ENCODE assay signal across 26 mouse cellular contexts in the genomic region with DNA sequence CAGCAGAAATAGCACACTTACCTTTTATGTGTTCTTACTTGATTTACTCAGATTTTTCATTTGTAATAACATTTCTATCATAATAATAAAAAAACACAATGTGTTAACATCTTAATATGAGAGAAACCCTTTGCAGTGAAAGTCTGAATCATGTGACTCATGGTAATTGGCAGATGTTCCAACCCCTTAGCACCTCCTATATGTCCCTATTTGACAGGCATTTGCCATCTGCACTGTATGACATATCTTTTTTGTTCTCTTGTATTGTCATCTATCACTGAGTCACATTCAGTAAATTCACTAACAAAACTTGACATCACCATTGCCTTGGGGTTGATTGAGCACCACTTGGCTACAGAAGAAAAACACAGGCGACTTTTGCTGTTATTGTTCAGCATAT.
"Had no signal": no experiment of that assay in that cellular context is flagged by ENCODE, and none has a peak within 500 bp of the region (broad histone marks: within the 10 kb centered on the region; RNA-seq: fewer than 3 reads in every experiment).

No protein-coding gene starts in this region.

- H3K27ac ChIP-seq: heart, adult 2 months; heart, embryonic 13.5 days; heart, embryonic 15.5 days; hindbrain, embryonic 13.5 days; hindbrain, embryonic 15.5 days; hindbrain, postnatal 0 days; kidney, embryonic 15.5 days; kidney, postnatal 0 days; limb, embryonic 13.5 days; limb, embryonic 15.5 days; liver, embryonic 12.5 days; liver, embryonic 14.5 days had no signal

- H3K9me3 ChIP-seq: heart, embryonic 13.5 days; heart, embryonic 15.5 days; hindbrain, embryonic 13.5 days; hindbrain, embryonic 15.5 days; kidney, embryonic 15.5 days; limb, embryonic 13.5 days; limb, embryonic 15.5 days; liver, embryonic 12.5 days had no signal

- H3K4me2 ChIP-seq: heart, embryonic 11.5 days; heart, embryonic 13.5 days; heart, embryonic 15.5 days; hindbrain, embryonic 13.5 days; hindbrain, embryonic 15.5 days; kidney, embryonic 15.5 days; limb, embryonic 13.5 days; limb, embryonic 15.5 days; liver, embryonic 12.5 days had no signal

- H3K4me1 ChIP-seq: heart, embryonic 13.5 days; heart, embryonic 15.5 days; hindbrain, embryonic 13.5 days; hindbrain, embryonic 15.5 days; kidney, embryonic 15.5 days; limb, embryonic 13.5 days; limb, embryonic 15.5 days; liver, embryonic 12.5 days had no signal

- ATAC-seq: hindbrain, postnatal 0 days; intestine, embryonic 16.5 days; liver, embryonic 12.5 days had no signal

- H3K4me3 ChIP-seq: heart, adult 2 months; heart, embryonic 13.5 days; heart, embryonic 15.5 days; hindbrain, embryonic 13.5 days; hindbrain, embryonic 15.5 days; kidney, embryonic 15.5 days; limb, embryonic 13.5 days; limb, embryonic 15.5 days; liver, embryonic 12.5 days had no signal

- H3K9ac ChIP-seq: heart, embryonic 13.5 days; heart, embryonic 15.5 days; hindbrain, embryonic 13.5 days; hindbrain, embryonic 15.5 days; kidney, embryonic 15.5 days; limb, embryonic 13.5 days; limb, embryonic 15.5 days; liver, embryonic 12.5 days; liver, embryonic 14.5 days had no signal

- H3K36me3 ChIP-seq: heart, embryonic 13.5 days; heart, embryonic 15.5 days; hindbrain, embryonic 13.5 days; hindbrain, embryonic 15.5 days; kidney, embryonic 15.5 days; limb, embryonic 13.5 days; limb, embryonic 15.5 days; liver, embryonic 12.5 days had no signal

- DNase-seq: gastrocnemius, postnatal 14 days; gastrocnemius, postnatal 36 days; heart, adult 11 months; heart, adult 2 months; heart, postnatal 14 days; heart, postnatal 36 days; kidney, adult 11 months; kidney, adult 2 months; kidney, adult 9 months; kidney, postnatal 14 days; kidney, postnatal 36 days; layer of hippocampus, postnatal 36 days; left cerebral cortex, postnatal 4 days had no signal

- H3K27me3 ChIP-seq: heart, embryonic 13.5 days; heart, embryonic 15.5 days; hindbrain, embryonic 13.5 days; hindbrain, embryonic 15.5 days; kidney, embryonic 15.5 days; limb, embryonic 13.5 days; limb, embryonic 15.5 days; liver, embryonic 12.5 days had no signal
